Mouse (Mus musculus) CH12.LX (cell line): ENCODE results near the gene Rps6ka5.

Experiments
- CTCF ChIP-seq, 2 experiments: IDR thresholded peaks in 1 of 2; conservative IDR thresholded peaks in 1 of 2; 2 replicates each; pipeline ENCODE4 v1.5.1; 2011 to 2012; ENCODE audit warnings: low read depth in 2 of 2, low read length in 2 of 2, improper control_type of control experiment in 1 of 2, inconsistent platforms in 1 of 2, mild to moderate bottlenecking in 1 of 2, moderate library complexity in 1 of 2
- MYC ChIP-seq: IDR thresholded peaks from 2 replicates; pipeline ENCODE4 v1.6.1; 2011; ENCODE audit warnings: low read depth, mild to moderate bottlenecking, improper control_type of control experiment, low read length
- POLR2A ChIP-seq: IDR thresholded peaks from 2 replicates; pipeline ENCODE4 v1.6.1; 2011; ENCODE audit warnings: low read depth, mild to moderate bottlenecking, improper control_type of control experiment, low read length

DNA sequence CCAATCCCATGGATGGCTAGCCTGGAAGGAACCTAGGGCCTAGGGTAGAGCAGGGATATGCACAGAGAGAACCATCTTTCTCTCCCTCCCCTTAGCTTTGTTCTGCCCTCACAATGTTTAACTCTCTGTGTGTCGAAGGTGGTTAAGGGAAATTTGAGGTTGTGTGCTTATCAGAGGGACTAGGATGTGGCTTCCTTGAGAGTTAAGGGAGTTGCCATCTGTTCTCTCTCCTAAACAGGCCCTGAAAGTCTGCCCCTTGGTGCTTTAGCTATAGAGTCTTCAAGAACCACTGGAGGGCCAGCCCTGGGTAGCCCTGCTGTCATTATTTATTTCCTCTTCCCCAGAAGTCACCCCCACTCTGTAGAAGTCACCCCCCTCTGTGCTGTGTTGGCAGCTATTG, 26.2 kb upstream of the Rps6ka5 start:
- TF ChIP-seq MYC (no peak), CTCF (conservative IDR thresholded peaks at IDR 0.05 in 1 of 2, IDR thresholded peaks at IDR 0.05 in 1 of 2; ENCODE audit: low read depth in 2 of 2, low read length in 2 of 2) (no peak), POLR2A (no peak)
